Mouse (Mus musculus): ENCODE results near the gene Prdm16. TPM values are rescaled to one million over a fixed set of nuclear protein-coding genes. Genes with fewer than 3 reads are reported as not detected.

Prdm16 gene
- polyA plus RNA-seq, 1 experiment from 2014 or later: 115 TPM

DNA sequence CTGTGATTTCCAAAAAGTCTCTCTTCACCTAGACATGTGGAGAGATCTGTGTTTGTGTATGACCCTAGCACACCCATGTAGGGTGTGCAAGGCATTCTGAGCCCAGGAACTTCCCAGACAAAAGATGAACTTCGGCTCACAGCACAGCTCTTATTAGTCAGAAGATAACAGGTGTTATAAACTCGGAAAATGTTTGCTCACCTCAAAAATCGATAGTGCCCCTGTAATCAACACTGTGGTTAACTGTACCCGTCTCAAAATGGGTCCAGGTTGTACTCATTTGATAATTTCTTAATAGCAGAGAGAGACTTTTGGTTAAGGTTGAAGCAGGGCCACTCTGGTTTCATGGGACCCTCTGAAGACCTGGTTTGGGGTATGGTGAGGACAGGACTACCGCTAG, 140.2 kb downstream of the Prdm16 start:
- H3K27me3 ChIP-seq: peaks cover 4% of the 10 kb centered on the region
- no peak overlapping the region for H3K4me3 ChIP-seq (replicated peaks)
- no peak overlapping the region for H3K27ac ChIP-seq
- H3K4me1 ChIP-seq (replicated peaks): peaks cover 94% of the 10 kb centered on the region
- 83% methylated on average over 5 of the region's 5 CpGs for WGBS
- H3K9me3 ChIP-seq: no peaks in the 10 kb centered on the region
- H3K9ac ChIP-seq (replicated peaks): no peak overlapping the region
- no peaks in the 10 kb centered on the region for H3K36me3 ChIP-seq
- no peak for ATAC-seq (ENCODE audit: insufficient number of reproducible peaks, insufficient read depth, low FRiP score, low TSS enrichment, low read depth)
- no peak overlapping the region for H3K4me2 ChIP-seq

DNA sequence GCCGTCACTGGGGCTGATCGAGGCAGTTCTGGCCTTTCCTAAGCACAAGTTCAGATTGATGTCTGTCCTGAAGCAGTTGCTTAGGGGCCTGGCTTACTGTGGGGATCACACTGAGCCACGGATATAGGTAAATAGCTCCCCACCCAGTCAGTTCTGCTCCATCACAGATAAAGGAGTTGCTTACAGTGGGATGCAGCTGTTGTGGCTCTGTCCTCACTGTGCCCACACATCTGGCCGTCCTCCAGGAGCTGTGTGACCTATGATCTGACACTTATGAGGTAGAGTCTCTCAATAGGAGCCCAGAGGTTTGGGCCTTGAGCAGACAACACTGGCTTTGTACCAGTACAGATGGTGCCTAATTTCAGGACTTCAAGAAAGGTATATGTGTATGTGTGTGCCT, 142.7 kb downstream of the Prdm16 start:
- Histone ChIP-seq H3K27me3 (peaks cover 4% of the 10 kb centered on the region; the same call in 1 of the 2 replicates), H3K9ac (replicated peaks) (no peak overlapping the region), H3K27ac (no peak overlapping the region), H3K4me2 (0 out of 2 replicates have a peak overlapping the region, but pooled peaks have one; percentile 11), H3K4me3 (replicated peaks) (no peak overlapping the region), H3K36me3 (no peaks in the 10 kb centered on the region), H3K4me1 (replicated peaks) (peaks cover 91% of the 10 kb centered on the region), H3K9me3 (no peaks in the 10 kb centered on the region)
- no peak for ATAC-seq (ENCODE audit: insufficient number of reproducible peaks, insufficient read depth, low FRiP score, low TSS enrichment, low read depth)
- 30% methylated on average over 4 of the region's 4 CpGs for WGBS

GRCm38 (mm10) chr4:154492714-154493121, 144.0 kb downstream of the Prdm16 start:
- peak overlapping the region; percentile 11; the same call in 1 of the 2 replicates for H3K4me2 ChIP-seq
- no peak overlapping the region for H3K4me3 ChIP-seq (replicated peaks)
- peaks cover 92% of the 10 kb centered on the region for H3K4me1 ChIP-seq (replicated peaks)
- ATAC-seq (ENCODE audit: insufficient number of reproducible peaks, insufficient read depth, low FRiP score, low TSS enrichment, low read depth): no peak
- no peak overlapping the region for H3K27ac ChIP-seq
- H3K27me3 ChIP-seq: no peaks in the 10 kb centered on the region; the same call in 1 of the 2 replicates
- H3K36me3 ChIP-seq: no peaks in the 10 kb centered on the region
- no peak overlapping the region for H3K9ac ChIP-seq (replicated peaks)
- 7% methylated on average over 11 of the region's 11 CpGs for WGBS
- H3K9me3 ChIP-seq: no peaks in the 10 kb centered on the region

DNA sequence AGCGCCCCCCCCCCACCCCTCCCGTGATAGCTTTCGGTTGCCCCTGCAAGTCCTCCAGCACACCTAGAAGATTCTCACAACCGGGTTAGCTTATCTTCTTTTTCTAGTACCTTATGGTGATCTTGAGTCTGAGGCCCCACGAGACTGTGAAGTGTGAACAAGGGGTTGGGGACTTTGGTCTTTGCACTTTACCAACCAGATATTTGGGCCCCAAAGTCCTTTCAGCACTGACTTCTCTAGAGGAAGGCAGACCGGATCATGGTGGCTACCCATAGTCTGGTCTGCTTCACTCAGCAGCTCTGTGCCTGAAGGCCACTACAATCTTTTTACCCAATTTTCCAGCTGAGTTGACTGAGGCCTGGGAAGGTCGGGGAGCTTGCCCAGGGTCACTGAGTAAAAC, 144.4 kb downstream of the Prdm16 start:
- WGBS: 56% methylated on average over 7 of the region's 7 CpGs
- H3K4me2 ChIP-seq: 0 out of 2 replicates have a peak overlapping the region, but pooled peaks have one; percentile 11
- H3K4me3 ChIP-seq (replicated peaks): no peak overlapping the region
- H3K27ac ChIP-seq: no peak overlapping the region
- no peaks in the 10 kb centered on the region for H3K36me3 ChIP-seq
- no peak for ATAC-seq (ENCODE audit: insufficient number of reproducible peaks, insufficient read depth, low FRiP score, low TSS enrichment, low read depth)
- peaks cover 92% of the 10 kb centered on the region for H3K4me1 ChIP-seq (replicated peaks)
- no peaks in the 10 kb centered on the region for H3K9me3 ChIP-seq
- no peak overlapping the region for H3K9ac ChIP-seq (replicated peaks)
- H3K27me3 ChIP-seq: no peaks in the 10 kb centered on the region; the same call in 1 of the 2 replicates

GRCm38 (mm10) chr4:154488031-154488430, 148.6 kb downstream of the Prdm16 start:
- H3K9me3 ChIP-seq: no peaks in the 10 kb centered on the region
- peak; percentile 80 for ATAC-seq (ENCODE audit: insufficient number of reproducible peaks, insufficient read depth, low FRiP score, low TSS enrichment, low read depth)
- 1% methylated on average over 5 of the region's 5 CpGs for WGBS
- peaks cover 68% of the 10 kb centered on the region for H3K4me1 ChIP-seq (replicated peaks)
- no peak overlapping the region for H3K4me2 ChIP-seq
- H3K4me3 ChIP-seq (replicated peaks): no peak overlapping the region
- no peaks in the 10 kb centered on the region for H3K36me3 ChIP-seq
- H3K27me3 ChIP-seq: no peaks in the 10 kb centered on the region; the same call in 1 of the 2 replicates
- peak overlapping the region; percentile 69 for H3K27ac ChIP-seq
- H3K9ac ChIP-seq (replicated peaks): no peak overlapping the region

- 89% methylated on average over 14 of the region's 14 CpGs for WGBS
- Histone ChIP-seq H3K36me3 (no peaks in the 10 kb centered on the region), H3K27me3 (no peaks in the 10 kb centered on the region; the same call in 1 of the 2 replicates), H3K9me3 (no peaks in the 10 kb centered on the region), H3K27ac (0 out of 2 replicates have a peak overlapping the region, but pooled peaks have one; percentile 17), H3K4me3 (replicated peaks) (no peak overlapping the region), H3K4me1 (replicated peaks) (peaks cover 71% of the 10 kb centered on the region), H3K4me2 (no peak overlapping the region), H3K9ac (replicated peaks) (no peak overlapping the region)
- no peak for ATAC-seq (ENCODE audit: insufficient number of reproducible peaks, insufficient read depth, low FRiP score, low TSS enrichment, low read depth)
These were observed 154.0 kb downstream of the Prdm16 start for GRCm38 (mm10) chr4:154482695-154483094.

- no peaks in the 10 kb centered on the region for H3K9me3 ChIP-seq
- peaks cover 72% of the 10 kb centered on the region for H3K4me1 ChIP-seq (replicated peaks)
- WGBS: 63% methylated on average over 14 of the region's 14 CpGs
- no peak for ATAC-seq (ENCODE audit: insufficient number of reproducible peaks, insufficient read depth, low FRiP score, low TSS enrichment, low read depth)
- H3K4me3 ChIP-seq (replicated peaks): no peak overlapping the region
- H3K27ac ChIP-seq: 0 out of 2 replicates have a peak overlapping the region, but pooled peaks have one; percentile 17
- no peaks in the 10 kb centered on the region for H3K36me3 ChIP-seq
- no peak overlapping the region for H3K9ac ChIP-seq (replicated peaks)
- H3K4me2 ChIP-seq: no peak overlapping the region
- no peaks in the 10 kb centered on the region; the same call in 1 of the 2 replicates for H3K27me3 ChIP-seq
These were observed 154.7 kb downstream of the Prdm16 start for GRCm38 (mm10) chr4:154481771-154482637.

DNA sequence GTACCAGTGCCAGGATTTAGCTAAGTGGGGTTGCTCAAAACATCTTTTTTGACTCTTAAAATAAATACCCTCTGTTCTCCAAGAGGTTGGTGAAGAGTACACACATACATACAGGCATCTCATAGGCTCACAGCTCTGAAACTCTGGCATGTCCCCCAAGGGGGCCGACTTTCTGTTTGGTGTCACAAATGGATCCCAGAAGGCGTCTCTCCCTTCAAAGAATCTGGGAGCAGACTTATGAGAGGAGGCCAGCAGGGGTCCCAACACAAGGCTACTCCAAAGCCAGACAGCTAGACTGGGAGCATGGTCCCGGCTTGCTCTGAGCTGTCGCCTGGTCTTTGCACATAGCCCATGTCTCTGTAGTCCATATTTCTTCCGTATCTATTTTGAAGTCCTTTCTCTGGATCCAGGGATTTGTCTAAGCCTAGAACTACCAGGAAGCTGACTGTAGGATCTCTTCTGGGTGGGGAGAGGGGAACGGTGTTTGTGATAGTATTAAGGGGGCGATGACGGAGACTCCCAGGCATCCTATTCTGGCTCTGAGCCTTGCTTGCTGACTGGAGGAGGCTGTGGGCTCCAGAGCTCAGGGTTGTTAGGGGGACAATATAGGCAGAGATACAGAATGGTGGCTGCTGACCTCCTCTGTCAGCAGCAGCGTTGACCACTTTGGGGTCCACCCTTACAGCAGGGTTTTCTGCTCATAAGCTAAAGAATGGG, 156.0 kb downstream of the Prdm16 start:
- Histone ChIP-seq H3K9me3 (no peaks in the 10 kb centered on the region), H3K9ac (replicated peaks) (no peak overlapping the region), H3K4me2 (no peak overlapping the region), H3K4me1 (replicated peaks) (peaks cover 81% of the 10 kb centered on the region), H3K27ac (0 out of 2 replicates have a peak overlapping the region, but pooled peaks have one; percentile 41), H3K27me3 (peaks cover 2% of the 10 kb centered on the region; the same call in 1 of the 2 replicates), H3K4me3 (replicated peaks) (no peak overlapping the region), H3K36me3 (peaks cover 10% of the 10 kb centered on the region)
- WGBS: 62% methylated on average over 9 of the region's 9 CpGs
- no peak for ATAC-seq (ENCODE audit: insufficient number of reproducible peaks, insufficient read depth, low FRiP score, low TSS enrichment, low read depth)

- no peak for ATAC-seq (ENCODE audit: insufficient number of reproducible peaks, insufficient read depth, low FRiP score, low TSS enrichment, low read depth)
- H3K27ac ChIP-seq: 0 out of 2 replicates have a peak overlapping the region, but pooled peaks have one; percentile 41
These were observed 156.5 kb downstream of the Prdm16 start for GRCm38 (mm10) chr4:154480143-154480542.

DNA sequence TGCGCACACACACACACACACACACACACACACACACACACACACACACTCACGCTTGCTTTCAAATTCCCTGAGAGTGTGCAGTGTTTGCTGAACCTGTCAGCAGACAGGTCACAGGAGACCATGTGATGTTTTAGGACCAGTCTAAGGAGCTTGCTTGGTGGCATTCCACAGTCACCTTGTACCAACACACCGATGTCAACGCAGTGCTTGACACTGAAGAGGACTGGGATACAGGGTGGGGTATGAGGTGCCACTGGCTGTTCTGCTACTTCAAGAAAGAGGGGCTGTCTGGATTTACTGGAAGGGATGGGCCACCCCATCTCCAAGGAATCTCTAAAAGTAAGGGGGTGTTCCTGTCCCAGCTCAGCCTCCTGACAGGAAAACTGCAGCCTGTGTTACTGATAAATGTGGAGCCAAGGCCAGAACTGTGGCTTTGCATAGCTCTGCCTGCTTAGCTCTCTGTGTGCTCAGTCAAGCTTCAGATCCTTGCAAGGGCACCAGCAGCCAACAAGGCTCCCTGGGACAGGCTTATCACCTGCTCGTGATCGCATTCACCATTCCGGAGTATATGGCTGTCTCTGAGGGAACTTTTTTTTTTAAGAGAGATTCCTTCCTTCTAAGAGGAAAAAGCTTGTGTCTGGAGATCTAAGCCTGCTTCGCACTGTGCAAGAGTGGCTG, 157.6 kb downstream of the Prdm16 start:
- H3K9me3 ChIP-seq: no peaks in the 10 kb centered on the region
- ATAC-seq (ENCODE audit: insufficient number of reproducible peaks, insufficient read depth, low FRiP score, low TSS enrichment, low read depth): no peak
- peaks cover 14% of the 10 kb centered on the region for H3K36me3 ChIP-seq
- WGBS: 87% methylated on average over 8 of the region's 8 CpGs
- H3K9ac ChIP-seq (replicated peaks): no peak overlapping the region
- no peak overlapping the region for H3K4me2 ChIP-seq
- no peak overlapping the region for H3K4me3 ChIP-seq (replicated peaks)
- peaks cover 12% of the 10 kb centered on the region; the same call in 1 of the 2 replicates for H3K27me3 ChIP-seq
- H3K27ac ChIP-seq: no peak overlapping the region
- H3K4me1 ChIP-seq (replicated peaks): peaks cover 93% of the 10 kb centered on the region

More at GRCm38 (mm10) chr4:154480143-154480542, 156.5 kb downstream of the Prdm16 start:
- WGBS: 63% methylated on average over 15 of the region's 15 CpGs
- H3K9me3 ChIP-seq: no peaks in the 10 kb centered on the region
- no peak overlapping the region for H3K4me2 ChIP-seq
- H3K27me3 ChIP-seq: peaks cover 5% of the 10 kb centered on the region; the same call in 1 of the 2 replicates
- no peak overlapping the region for H3K4me3 ChIP-seq (replicated peaks)
- peaks cover 14% of the 10 kb centered on the region for H3K36me3 ChIP-seq
- peaks cover 86% of the 10 kb centered on the region for H3K4me1 ChIP-seq (replicated peaks)
- no peak overlapping the region for H3K9ac ChIP-seq (replicated peaks)
